Mouse (Mus musculus): Measurements from ENCODE around the gene Abcc3. TPM values are rescaled to one million over a fixed set of nuclear protein-coding genes. Genes with fewer than 3 reads are reported as not detected.

Abcc3 gene
- total and polyA plus RNA-seq, 2 experiments from 2014 or later = 0.99 to 3.6 TPM

DNA sequence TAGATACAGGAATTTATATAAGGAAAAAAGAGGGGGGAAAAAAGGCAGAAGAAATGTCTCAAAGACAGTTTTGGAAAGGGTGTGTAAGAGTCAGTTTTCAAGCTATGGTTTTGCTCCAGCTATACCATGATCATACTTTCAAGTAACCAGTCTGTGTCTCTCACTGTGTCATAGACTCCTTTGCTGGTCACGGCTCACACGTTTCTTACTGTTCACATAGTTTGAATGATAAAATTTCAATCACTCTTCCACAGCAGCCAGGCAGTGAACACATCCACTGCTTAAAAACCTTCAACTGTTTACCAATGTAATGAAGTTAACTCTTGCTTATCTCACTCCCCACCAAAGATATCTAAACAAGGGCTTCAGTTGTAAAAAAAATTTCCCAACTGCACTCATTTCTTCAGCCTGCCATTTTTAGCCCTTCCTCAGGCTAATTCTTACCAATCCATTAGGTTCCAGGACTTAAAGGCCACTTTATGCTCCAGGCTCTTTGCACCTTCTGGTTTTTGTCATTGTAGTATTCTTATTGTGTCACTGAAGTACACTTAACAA, 78.6 kb downstream of the Abcc3 start:
- H3K27me3 ChIP-seq (ENCODE audit: insufficient read depth, low read length) = no peaks in the 10 kb centered on the region
- H3K9ac ChIP-seq (replicated peaks; ENCODE audit: low read length, poor library complexity, severe bottlenecking) = no peak overlapping the region
- H3K4me3 ChIP-seq (ENCODE audit: low read depth, low read length) = no peak overlapping the region
- no peak for ATAC-seq (ENCODE audit: low FRiP score)
- no peaks in the 10 kb centered on the region for H3K36me3 ChIP-seq (ENCODE audit: insufficient read depth, low read length)
- H3K4me1 ChIP-seq (ENCODE audit: insufficient read depth, low read length) = no peaks in the 10 kb centered on the region; the same call in 1 of the 2 replicates
- no peaks in the 10 kb centered on the region for H3K9me3 ChIP-seq (ENCODE audit: low read length)
- TF ChIP-seq CTCF (IDR thresholded peaks at IDR 0.05) = no peak
- WGBS = 73% methylated on average over 2 of the region's 2 CpGs
- H3K4me2 ChIP-seq (ENCODE audit: low read depth, low read length, poor library complexity, severe bottlenecking) = no peak overlapping the region
- no peak overlapping the region for H3K27ac ChIP-seq (ENCODE audit: low read depth, low read length)
- DNase-seq (ENCODE audit: low spot score) = no peak

DNA sequence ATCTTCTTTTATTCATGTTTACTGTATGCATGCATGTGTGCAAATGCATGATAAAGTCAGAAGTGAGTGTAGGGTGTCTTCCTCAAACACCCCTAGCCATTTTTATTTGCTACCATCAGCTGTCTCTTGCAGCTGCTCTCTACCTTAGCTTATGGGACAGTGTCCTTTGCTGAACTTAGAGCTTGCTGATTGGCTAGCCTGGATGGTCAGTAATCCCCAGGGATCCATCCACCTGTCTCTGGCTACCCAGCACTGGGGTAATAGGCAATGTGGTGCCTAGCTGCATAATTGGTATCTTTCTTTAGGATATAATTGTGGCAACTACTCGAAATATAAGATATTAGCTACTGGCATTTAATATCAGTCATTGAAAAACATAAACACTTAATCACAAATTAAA, 80.1 kb downstream of the Abcc3 start:
- Histone ChIP-seq H3K36me3 (ENCODE audit: insufficient read depth, low read length) (no peaks in the 10 kb centered on the region), H3K9me3 (ENCODE audit: low read length) (no peaks in the 10 kb centered on the region), H3K27ac (ENCODE audit: low read depth, low read length) (no peak overlapping the region), H3K4me3 (ENCODE audit: low read depth, low read length) (no peak overlapping the region), H3K27me3 (ENCODE audit: insufficient read depth, low read length) (no peaks in the 10 kb centered on the region), H3K9ac (replicated peaks; ENCODE audit: low read length, poor library complexity, severe bottlenecking) (no peak overlapping the region), H3K4me2 (ENCODE audit: low read depth, low read length, poor library complexity, severe bottlenecking) (no peak overlapping the region), H3K4me1 (ENCODE audit: insufficient read depth, low read length) (no peaks in the 10 kb centered on the region; the same call in 1 of the 2 replicates)
- whole genome bisulfite sequencing = 83% methylated on average over 1 of the region's 1 CpGs
- ATAC-seq (ENCODE audit: low FRiP score) (no peak), DNase-seq (ENCODE audit: low spot score) (no peak)
- TF ChIP-seq CTCF (IDR thresholded peaks at IDR 0.05) = no peak

DNA sequence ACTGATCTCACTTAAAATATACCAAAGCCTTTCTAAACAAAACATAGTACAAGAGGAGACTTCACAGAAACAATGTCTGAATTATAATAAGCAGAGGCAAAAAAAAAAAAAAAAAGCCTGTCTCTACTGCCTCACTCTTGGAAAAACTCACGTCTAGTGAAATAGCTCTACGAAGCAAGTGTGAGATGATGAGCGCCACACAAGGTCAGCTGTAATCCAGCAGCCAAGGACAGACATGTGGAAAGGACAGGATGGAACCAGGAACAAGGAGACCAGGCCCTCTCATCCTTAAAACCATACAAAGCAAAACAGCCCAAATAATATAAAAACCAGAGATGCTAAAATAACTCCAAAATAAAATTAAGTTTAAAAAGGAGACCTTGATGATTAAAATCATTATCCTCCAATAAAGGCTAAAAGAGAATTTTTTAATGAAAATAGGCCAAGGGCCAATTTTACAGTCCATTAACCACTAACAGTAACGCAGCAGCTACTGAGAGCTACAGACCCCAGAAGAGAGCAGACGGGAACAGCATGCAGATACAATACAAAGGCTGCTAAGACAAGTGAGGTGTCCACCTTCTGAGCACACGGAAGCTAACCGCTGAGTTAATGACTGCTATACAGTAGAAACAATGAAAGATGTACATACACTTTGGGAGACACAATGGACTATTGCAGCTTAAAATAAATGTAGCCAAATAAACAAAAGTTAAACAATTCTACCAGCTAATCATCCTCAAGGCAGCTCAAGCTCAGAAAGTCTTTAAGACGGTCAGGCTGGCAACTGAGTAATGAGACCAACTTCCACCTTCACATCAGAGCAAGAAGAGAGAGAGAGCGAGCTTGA, 97.6 kb downstream of the Abcc3 start:
- no peak for DNase-seq (ENCODE audit: low spot score)
- Histone ChIP-seq H3K36me3 (ENCODE audit: insufficient read depth, low read length) (peaks cover 52% of the 10 kb centered on the region), H3K4me1 (ENCODE audit: insufficient read depth, low read length) (no peaks in the 10 kb centered on the region), H3K9me3 (ENCODE audit: low read length) (no peaks in the 10 kb centered on the region), H3K4me3 (ENCODE audit: low read depth, low read length) (no peak overlapping the region), H3K27me3 (ENCODE audit: insufficient read depth, low read length) (no peaks in the 10 kb centered on the region), H3K4me2 (ENCODE audit: low read depth, low read length, poor library complexity, severe bottlenecking) (no peak overlapping the region), H3K9ac (replicated peaks; ENCODE audit: low read length, poor library complexity, severe bottlenecking) (no peak overlapping the region), H3K27ac (ENCODE audit: low read depth, low read length) (no peak overlapping the region)
- 75% methylated on average over 9 of the region's 9 CpGs for WGBS
- no peak for ATAC-seq (ENCODE audit: low FRiP score)
- TF ChIP-seq CTCF (IDR thresholded peaks at IDR 0.05) = no peak

Other genes with a start within 250 kb of the Abcc3 start
- gene Tob1, start 181.5 kb downstream of the Abcc3 start, total RNA-seq (2014; rRNA removed) = 15.6 and 20.4 TPM in 2 replicates
- 25.5 and 27.9 TPM in 2 replicates for gene Tob1, start 181.5 kb downstream of the Abcc3 start, polyA plus RNA-seq (2015; fragmentation: Nextera tagmentation; extraction: Ambion mirVana)
- gene Wfikkn2, start 147.0 kb downstream of the Abcc3 start, total RNA-seq (2014; rRNA removed) = 5.0 and 10.0 TPM in 2 replicates
- 2.6 and 2.7 TPM in 2 replicates for gene Wfikkn2, start 147.0 kb downstream of the Abcc3 start, polyA plus RNA-seq (2015; fragmentation: Nextera tagmentation; extraction: Ambion mirVana)
- not detected in 2 replicates for gene Gm21885, start 111.1 kb downstream of the Abcc3 start, total RNA-seq (2014; rRNA removed)
- not detected in 2 replicates for gene Gm21885, start 111.1 kb downstream of the Abcc3 start, polyA plus RNA-seq (2015; fragmentation: Nextera tagmentation; extraction: Ambion mirVana)
- 47.5 and 87.1 TPM in 2 replicates for gene Luc7l3, start 71.0 kb downstream of the Abcc3 start, total RNA-seq (2014; rRNA removed)
- gene Luc7l3, start 71.0 kb downstream of the Abcc3 start, polyA plus RNA-seq (2015; fragmentation: Nextera tagmentation; extraction: Ambion mirVana) = 100 and 124 TPM in 2 replicates
- 41.7 and 49.5 TPM in 2 replicates for gene Ankrd40, start 65.0 kb downstream of the Abcc3 start, total RNA-seq (2014; rRNA removed)
- gene Ankrd40, start 65.0 kb downstream of the Abcc3 start, polyA plus RNA-seq (2015; fragmentation: Nextera tagmentation; extraction: Ambion mirVana) = 11.9 and 12.8 TPM in 2 replicates
- gene Cacna1g, start 81.2 kb upstream of the Abcc3 start, total RNA-seq (2014; rRNA removed) = 94.6 and 131 TPM in 2 replicates
- gene Cacna1g, start 81.2 kb upstream of the Abcc3 start, polyA plus RNA-seq (2015; fragmentation: Nextera tagmentation; extraction: Ambion mirVana) = 13.0 and 13.2 TPM in 2 replicates
- 0.93 and 6.5 TPM in 2 replicates for gene Spata20, start 93.2 kb upstream of the Abcc3 start, total RNA-seq (2014; rRNA removed)
- 1.2 and 1.3 TPM in 2 replicates for gene Spata20, start 93.2 kb upstream of the Abcc3 start, polyA plus RNA-seq (2015; fragmentation: Nextera tagmentation; extraction: Ambion mirVana)
- 1.1 and 5.0 TPM in 2 replicates for gene Epn3, start 107.0 kb upstream of the Abcc3 start, total RNA-seq (2014; rRNA removed)
- gene Epn3, start 107.0 kb upstream of the Abcc3 start, polyA plus RNA-seq (2015; fragmentation: Nextera tagmentation; extraction: Ambion mirVana) = 0.92 and 1.4 TPM in 2 replicates
- gene Mycbpap, start 128.7 kb upstream of the Abcc3 start, total RNA-seq (2014; rRNA removed) = 3.2 and 4.4 TPM in 2 replicates
- gene Mycbpap, start 128.7 kb upstream of the Abcc3 start, polyA plus RNA-seq (2015; fragmentation: Nextera tagmentation; extraction: Ambion mirVana) = 1.2 and 2.0 TPM in 2 replicates
- 12.6 and 19.5 TPM in 2 replicates for gene Rsad1, start 156.3 kb upstream of the Abcc3 start, total RNA-seq (2014; rRNA removed)
- gene Rsad1, start 156.3 kb upstream of the Abcc3 start, polyA plus RNA-seq (2015; fragmentation: Nextera tagmentation; extraction: Ambion mirVana) = 11.5 and 13.5 TPM in 2 replicates
- gene Chad, start 172.1 kb upstream of the Abcc3 start, total RNA-seq (2014; rRNA removed) = 0.11 TPM in 1 of 2 replicates, not detected in the other
- gene Chad, start 172.1 kb upstream of the Abcc3 start, polyA plus RNA-seq (2015; fragmentation: Nextera tagmentation; extraction: Ambion mirVana) = 0.85 and 0.87 TPM in 2 replicates
- 3.9 and 6.6 TPM in 2 replicates for gene Acsf2, start 208.9 kb upstream of the Abcc3 start, total RNA-seq (2014; rRNA removed)
- gene Acsf2, start 208.9 kb upstream of the Abcc3 start, polyA plus RNA-seq (2015; fragmentation: Nextera tagmentation; extraction: Ambion mirVana) = 1.7 and 1.9 TPM in 2 replicates
- 128 and 129 TPM in 2 replicates for gene Lrrc59, start 236.8 kb upstream of the Abcc3 start, total RNA-seq (2014; rRNA removed)
- gene Lrrc59, start 236.8 kb upstream of the Abcc3 start, polyA plus RNA-seq (2015; fragmentation: Nextera tagmentation; extraction: Ambion mirVana) = 135 and 137 TPM in 2 replicates